Mouse (Mus musculus) layer of hippocampus, adult 2 months (tissue): Measurements from ENCODE around the gene Xdh. TPM values are rescaled to one million over a fixed set of nuclear protein-coding genes. Genes with fewer than 3 reads are reported as not detected.
"Not testable (repeated sequence)": the region's sequence is repeated elsewhere in the genome, so short reads cannot be mapped to it uniquely, and the experiment has no call there.

ENCODE experiments used
- DNase-seq, 2 experiments: peaks; one replicate each; pipeline ENCODE4 v3.0.0; 2022; ENCODE audit warnings: low spot score in 2 of 2
- H3K27ac ChIP-seq: fragments of 200-600 bp; 2 replicates; pipeline ENCODE4 v1.8.1; 2022
- H3K4me3 ChIP-seq: fragments of 200-600 bp; 2 replicates; pipeline ENCODE4 v1.8.1; 2022; ENCODE audit warnings: mild to moderate bottlenecking
- CTCF ChIP-seq: fragments of 200-600 bp; conservative IDR thresholded peaks from 2 replicates; pipeline ENCODE4 v1.8.1; 2022; ENCODE audit warnings: antibody characterized with exemption, mild to moderate bottlenecking, moderate library complexity
- total RNA-seq, 2 experiments: library from RNA; stranded (reverse); gene quantifications; 2 replicates each; pipeline ENCODE4 v1.2.3; 2021

The Xdh gene
- total RNA-seq, 2 experiments from 2014 or later: 18.8 to 20.2 TPM

- no peak for TF ChIP-seq CTCF
- no peak for DNase-seq
- no peak overlapping the region for H3K27ac ChIP-seq
- H3K4me3 ChIP-seq: no peak overlapping the region
Observed at GRCm38 (mm10) chr17:73845632-73846031, 104.4 kb downstream of the Xdh start.

- no peak for TF ChIP-seq CTCF
- Histone ChIP-seq H3K27ac (no peak overlapping the region), H3K4me3 (no peak overlapping the region)
- no peak for DNase-seq
Observed at GRCm38 (mm10) chr17:73842963-73843362, 107.0 kb downstream of the Xdh start.

GRCm38 (mm10) chr17:73839876-73840275, 110.1 kb downstream of the Xdh start:
- not testable (repeated sequence) for DNase-seq, H3K27ac ChIP-seq, H3K4me3 ChIP-seq

GRCm38 (mm10) chr17:73839086-73839835, 110.7 kb downstream of the Xdh start:
- Histone ChIP-seq H3K27ac (no peak overlapping the region), H3K4me3 (no peak overlapping the region)
- DNase-seq: no peak
- no peak for TF ChIP-seq CTCF

GRCm38 (mm10) chr17:73837244-73837643, 112.8 kb downstream of the Xdh start:
- DNase-seq: no peak
- Histone ChIP-seq H3K4me3 (no peak overlapping the region), H3K27ac (no peak overlapping the region)
- no peak for TF ChIP-seq CTCF

GRCm38 (mm10) chr17:73836601-73837000, 113.4 kb downstream of the Xdh start:
- H3K27ac ChIP-seq: no peak overlapping the region
- TF ChIP-seq CTCF: no peak
- no peak for DNase-seq
- H3K4me3 ChIP-seq: no peak overlapping the region

Other genes starting within 250 kb of the Xdh start
- gene Galnt14, start 239.7 kb downstream of the Xdh start, total RNA-seq: 10 to 100 TPM; 24.0 to 25.7 TPM
- 100 to 1,000 TPM; 147 to 150 TPM for gene Ehd3, start 146.1 kb downstream of the Xdh start, total RNA-seq
- not detected for gene Srd5a2, start 97.7 kb upstream of the Xdh start, total RNA-seq